Mouse (Mus musculus): ENCODE measurements at regions not wholly inside any gene's neighbourhood (a gene's known extent, or its start where the extent isn't known, plus 50 kb on each side); places are given as distances from the start of the nearest gene placed in this dataset.

DNA sequence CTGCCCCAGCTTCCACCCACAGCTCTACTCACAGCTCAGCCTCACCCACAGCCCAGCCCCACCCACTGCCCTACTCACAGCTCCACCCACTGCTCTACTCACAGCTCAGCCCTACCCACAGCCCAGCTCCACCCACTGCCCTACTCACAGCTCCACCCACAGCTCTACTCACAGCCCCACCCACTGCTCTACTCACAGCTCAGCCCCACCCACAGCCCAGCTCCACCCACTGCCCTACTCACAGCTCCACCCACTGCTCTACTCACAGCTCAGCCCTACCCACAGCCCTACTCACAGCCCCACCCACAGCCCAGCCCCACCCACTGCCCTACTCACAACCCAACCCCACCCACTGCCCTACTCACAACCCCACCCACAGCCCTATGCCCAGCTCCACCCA is 56.5 kb upstream of the Phox2b start:
- DNase-seq (ENCODE audit: low spot score): no peak

DNA sequence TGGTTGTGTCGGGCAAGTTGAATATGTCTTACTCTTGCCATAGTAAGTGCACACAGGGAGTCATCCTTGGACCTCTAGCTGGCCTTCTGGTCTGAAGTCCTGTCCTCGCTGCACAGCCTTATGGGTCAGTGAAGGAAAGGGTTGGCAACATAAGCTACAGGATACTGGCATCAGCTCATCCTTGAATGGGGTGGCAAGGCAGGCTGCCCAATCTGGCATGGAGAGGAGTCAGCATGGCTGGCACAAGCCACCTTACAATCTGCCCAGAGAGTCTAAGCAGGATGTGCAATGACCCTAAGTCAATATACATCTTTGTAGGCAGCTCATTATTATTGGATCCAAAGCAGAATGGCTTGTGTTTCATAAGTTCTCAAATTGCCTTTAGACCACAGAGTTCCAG is 57.8 kb upstream of the Phox2b start:
- DNase-seq (ENCODE audit: low spot score): no peak

DNA sequence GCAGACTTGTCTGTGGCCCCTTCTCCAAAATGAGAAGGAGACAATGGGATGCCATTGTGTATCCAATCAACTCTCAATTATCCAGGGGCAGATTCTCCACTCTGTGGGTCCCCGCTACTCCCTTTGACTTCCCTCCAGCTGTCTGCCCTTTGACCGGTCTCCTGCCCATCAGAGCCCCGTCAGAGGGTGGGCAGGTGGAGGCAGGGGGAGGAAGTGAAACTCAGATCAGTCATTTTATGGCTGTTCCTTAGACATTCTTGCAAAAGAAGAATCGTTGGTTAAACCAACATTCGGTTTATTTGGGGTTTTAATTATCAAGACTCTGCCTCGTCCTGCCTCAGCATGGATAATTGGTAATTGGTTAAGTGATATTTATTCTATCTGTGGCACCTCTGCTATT is 77.7 kb upstream of the Phox2b start:
- DNase-seq (ENCODE audit: low spot score): no peak

- no peak for DNase-seq (ENCODE audit: low spot score)
Observed at GRCm38 (mm10) chr5:67179221-67179620, 80.1 kb upstream of the Phox2b start.

GRCm38 (mm10) chr5:67189376-67189901 is 70.9 kb upstream of the Tmem33 start:
- peak; percentile 3 for DNase-seq (ENCODE audit: low spot score)

- DNase-seq (ENCODE audit: low spot score): no peak
Observed at GRCm38 (mm10) chr5:67194065-67194464, 66.3 kb upstream of the Tmem33 start.

DNA sequence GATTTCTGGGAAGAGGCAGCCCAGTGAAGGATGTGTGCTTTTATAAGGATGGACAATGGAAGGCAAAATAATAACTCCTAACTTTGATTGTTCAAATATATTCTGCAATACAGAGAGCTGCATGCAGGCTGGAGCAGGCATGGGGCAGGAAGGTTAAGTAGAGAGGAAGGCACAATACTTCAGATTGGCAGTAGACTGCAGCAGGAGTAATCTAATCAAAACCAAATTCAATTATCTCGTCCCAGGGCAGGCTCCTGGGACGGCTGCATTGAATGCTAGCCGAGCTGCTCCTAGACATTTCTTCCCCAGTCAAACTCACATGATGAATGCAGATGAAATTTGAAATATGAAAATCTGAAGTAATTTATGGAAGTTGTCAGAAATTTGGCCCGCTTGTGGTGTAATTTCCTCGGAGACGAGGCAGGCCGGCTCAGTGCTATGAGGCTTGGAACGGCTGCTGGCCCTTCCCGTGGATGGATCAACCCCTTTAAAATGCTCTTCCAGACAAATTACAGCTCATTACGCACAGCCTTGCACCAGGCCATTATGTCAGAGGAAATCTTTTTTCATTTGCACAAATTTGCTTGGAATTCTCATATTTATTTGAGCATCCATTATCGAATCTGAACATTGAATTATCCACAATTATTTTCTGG is 55.2 kb upstream of the Tmem33 start:
- DNase-seq (ENCODE audit: low spot score): no peak

All from layer of hippocampus, adult 9-10 months (tissue).